Mouse (Mus musculus) ES-E14 (cell line): ENCODE results near the gene Hnrnpl.
"Not testable (repeated sequence)": the region's sequence is repeated elsewhere in the genome, so short reads cannot be mapped to it uniquely, and the experiment has no call there.

ENCODE experiments used
- CHD2 ChIP-seq: IDR thresholded peaks from 2 replicates; pipeline ENCODE4 v1.6.1; 2014; ENCODE audit warnings: mild to moderate bottlenecking, low read depth, low read length, inconsistent platforms
- HCFC1 ChIP-seq: IDR thresholded peaks from 2 replicates; pipeline ENCODE4 v1.6.1; 2012; ENCODE audit warnings: low read length, inconsistent platforms, borderline replicate concordance; ENCODE audit not compliant: insufficient read depth
- MAFK ChIP-seq: IDR thresholded peaks from 2 replicates; pipeline ENCODE4 v1.6.1; 2014; ENCODE audit warnings: mild to moderate bottlenecking, low read depth, low read length, inconsistent platforms; ENCODE audit not compliant: insufficient read depth
- ZC3H11A ChIP-seq: IDR thresholded peaks from 2 replicates; pipeline ENCODE4 v1.6.1; 2012; ENCODE audit warnings: low read depth, mild to moderate bottlenecking, inconsistent platforms, low read length, borderline replicate concordance
- ZNF384 ChIP-seq: IDR thresholded peaks from 2 replicates; pipeline ENCODE4 v1.6.1; 2012; ENCODE audit warnings: low read depth, low read length, inconsistent platforms

DNA sequence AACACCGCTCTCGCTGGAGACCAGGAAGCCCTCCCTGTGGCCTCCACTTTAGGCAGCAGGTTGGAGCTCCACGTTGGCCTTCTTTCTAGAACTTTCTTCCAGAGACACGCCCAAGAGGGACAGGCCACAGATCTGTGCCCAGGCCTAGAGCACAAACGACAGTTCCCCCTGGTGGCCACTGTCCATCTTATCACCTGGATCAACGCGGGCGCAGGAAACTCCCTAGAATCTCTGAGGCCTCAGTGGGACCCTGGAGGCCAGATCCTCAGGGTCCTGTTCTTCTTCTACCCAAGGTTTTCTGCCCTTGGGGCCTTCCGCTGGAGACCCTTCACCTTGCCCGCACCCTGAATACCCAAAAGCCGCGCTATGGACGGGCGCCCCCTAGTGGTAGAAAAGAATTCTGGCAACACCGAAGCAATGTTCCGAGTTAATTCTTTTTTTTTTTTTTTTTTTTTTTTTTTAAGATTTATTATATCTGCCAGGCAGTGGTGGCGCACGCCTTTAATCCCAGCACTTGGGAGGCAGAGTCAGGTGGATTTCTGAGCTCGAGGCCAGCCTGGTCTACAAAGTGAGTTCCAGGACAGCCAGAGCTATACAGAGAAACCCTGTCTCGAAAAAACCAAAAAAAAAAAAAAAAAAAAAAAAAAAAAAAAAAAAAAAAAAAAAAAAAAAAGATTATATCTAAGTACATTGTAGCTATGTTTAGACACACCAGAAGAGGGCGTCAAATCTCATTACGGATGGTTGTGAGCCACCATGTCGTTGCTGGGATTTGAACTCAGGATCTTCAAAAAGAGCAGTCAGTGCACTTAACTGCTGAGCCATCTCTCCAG lies 59.4 kb downstream of the Hnrnpl start:
- not testable (repeated sequence) for TF ChIP-seq CHD2, ZC3H11A, MAFK, HCFC1
- TF ChIP-seq ZNF384 = peak; percentile 94
